In genomic region chr13:107992573-107992972, GRCm38 (mm10) we compare ENCODE assay signal across 11 mouse cellular contexts.
"Had no signal": no experiment of that assay in that cellular context is flagged by ENCODE, and none has a peak within 500 bp of the region (broad histone marks: within the 10 kb centered on the region; RNA-seq: fewer than 3 reads in every experiment).

No protein-coding gene starts in this region.

- DNase-seq: kidney, adult 9 months; kidney, postnatal 4 days; liver, embryonic 13.5 days; lung, adult 18-20 months; right cerebral cortex, postnatal 14 days; thymus, adult 2 months; thymus, postnatal 25 days had no signal

- H3K4me3 ChIP-seq: layer of hippocampus, adult 2 months; liver, embryonic 13.5 days; midbrain, embryonic 12.5 days had no signal

- H3K27ac ChIP-seq: layer of hippocampus, adult 2 months; liver, embryonic 13.5 days; midbrain, embryonic 12.5 days had no signal

- H3K4me2 ChIP-seq: liver, embryonic 13.5 days; midbrain, embryonic 12.5 days had no signal

- H3K4me1 ChIP-seq: liver, embryonic 13.5 days had no signal

- H3K36me3 ChIP-seq: liver, embryonic 13.5 days; midbrain, embryonic 12.5 days had no signal

- H3K9ac ChIP-seq: liver, embryonic 13.5 days; midbrain, embryonic 12.5 days had no signal

- H3K9me3 ChIP-seq: liver, embryonic 13.5 days; midbrain, embryonic 12.5 days had no signal

- H3K27me3 ChIP-seq: liver, embryonic 13.5 days; midbrain, embryonic 12.5 days had no signal

- ATAC-seq: inflammation-experienced regulatory T-cells, adult 6 months; intestine, postnatal 0 days had no signal
